Mouse (Mus musculus) gastrocnemius, adult 2 months (tissue): ENCODE measurements around the gene Camta1. TPM values are rescaled to one million over a fixed set of nuclear protein-coding genes. Genes with fewer than 3 reads are reported as not detected.

Experiments
- DNase-seq: peaks from one replicate; pipeline ENCODE4 v3.0.0; 2022
- H3K27ac ChIP-seq: fragments of 200-600 bp; 2 replicates; pipeline ENCODE4 v1.8.1; 2022; ENCODE audit warnings: mild to moderate bottlenecking
- H3K4me3 ChIP-seq: fragments of 200-600 bp; 2 replicates; pipeline ENCODE4 v1.8.1; 2022; ENCODE audit warnings: mild to moderate bottlenecking, moderate library complexity
- CTCF ChIP-seq: fragments of 200-600 bp; IDR thresholded peaks from 2 replicates; pipeline ENCODE4 v1.8.1; 2022; ENCODE audit warnings: antibody characterized with exemption, mild to moderate bottlenecking, moderate library complexity
- intact Hi-C: fragments of 180-260 bp; cut with DNase I; formaldehyde crosslinking; loops from one replicate; pipeline ENCODE4 v1.15.1; 2025
- total RNA-seq, 2 experiments: library from RNA; stranded (reverse); gene quantifications; 2 replicates each; pipeline ENCODE4 v1.2.3; 2021

The Camta1 gene
- total RNA-seq, 2 experiments from 2014 or later, result 95.9 to 126 TPM

DNA sequence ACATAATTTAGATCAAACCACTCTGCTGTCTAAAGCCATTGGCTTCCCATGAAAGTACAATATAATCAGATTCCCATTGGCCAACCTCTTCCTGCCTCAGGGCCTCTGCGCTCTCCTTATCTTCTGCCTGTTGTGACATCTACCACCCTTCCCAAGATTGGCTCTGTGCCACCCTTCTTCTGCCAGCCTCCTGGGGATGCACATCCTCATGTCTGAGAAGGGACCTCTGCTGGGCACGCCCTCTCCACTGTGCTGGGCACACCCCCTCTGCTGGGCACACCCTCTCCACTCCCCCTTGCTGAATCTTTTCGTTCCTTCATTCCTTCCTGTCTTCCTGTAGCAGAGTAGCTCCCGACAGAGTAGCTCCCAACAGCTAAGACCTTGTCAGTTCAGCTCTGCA is 727.9 kb downstream of the Camta1 start:
- intact Hi-C loops, result no loop called here
- H3K27ac ChIP-seq, result 0 out of 2 replicates have a peak overlapping the region, but pooled peaks have one; percentile 69
- no peak for DNase-seq
- TF ChIP-seq CTCF, result no peak
- no peak overlapping the region for H3K4me3 ChIP-seq

- no peak overlapping the region for H3K4me3 ChIP-seq
- DNase-seq, result peak; percentile 90
- intact Hi-C loops, result no loop called here
- H3K27ac ChIP-seq, result peak overlapping the region; percentile 90
- no peak for TF ChIP-seq CTCF
Measured at GRCm38 (mm10) chr4:151132493-151132892, 729.2 kb downstream of the Camta1 start.

DNA sequence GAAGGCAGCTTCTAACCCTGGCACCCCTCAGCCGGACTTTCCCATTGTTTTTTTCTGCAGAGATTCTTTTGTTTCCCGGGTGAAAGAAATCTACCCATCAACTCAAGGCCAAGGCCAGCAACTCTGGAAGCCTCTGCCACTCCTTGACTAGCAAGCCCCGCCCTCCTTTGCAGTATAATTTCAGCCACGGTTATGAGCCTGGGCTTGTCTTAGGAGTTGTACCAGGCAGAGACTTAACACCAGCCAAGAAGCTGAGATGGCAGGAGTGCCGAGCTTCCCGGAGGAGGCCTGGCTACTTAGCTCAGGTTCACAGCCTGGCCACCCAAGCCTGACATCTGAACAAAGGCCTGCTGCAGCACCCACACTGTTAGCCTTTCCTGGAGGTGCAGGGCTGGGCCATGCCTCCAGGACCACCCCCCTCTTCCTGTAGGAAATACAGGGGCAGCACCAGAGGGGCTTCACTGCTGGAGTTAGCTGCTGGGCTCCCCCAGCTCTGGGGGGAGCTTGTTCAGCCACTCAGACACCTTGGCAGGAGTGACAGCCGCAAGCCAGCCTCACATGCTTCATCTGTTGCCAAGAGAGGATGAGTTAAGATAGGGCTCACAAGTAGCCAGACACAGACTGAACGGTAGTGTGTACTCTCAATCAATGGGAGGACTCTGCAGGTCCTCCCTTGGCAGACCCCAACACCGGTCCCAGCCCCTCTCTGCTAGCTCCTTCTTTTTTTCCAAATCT is 730.8 kb downstream of the Camta1 start:
- intact Hi-C loops, result no loop called here
- H3K27ac ChIP-seq, result peak overlapping the region; percentile 90
- peak; percentile 63 for DNase-seq
- H3K4me3 ChIP-seq, result no peak overlapping the region
- TF ChIP-seq CTCF, result no peak

DNA sequence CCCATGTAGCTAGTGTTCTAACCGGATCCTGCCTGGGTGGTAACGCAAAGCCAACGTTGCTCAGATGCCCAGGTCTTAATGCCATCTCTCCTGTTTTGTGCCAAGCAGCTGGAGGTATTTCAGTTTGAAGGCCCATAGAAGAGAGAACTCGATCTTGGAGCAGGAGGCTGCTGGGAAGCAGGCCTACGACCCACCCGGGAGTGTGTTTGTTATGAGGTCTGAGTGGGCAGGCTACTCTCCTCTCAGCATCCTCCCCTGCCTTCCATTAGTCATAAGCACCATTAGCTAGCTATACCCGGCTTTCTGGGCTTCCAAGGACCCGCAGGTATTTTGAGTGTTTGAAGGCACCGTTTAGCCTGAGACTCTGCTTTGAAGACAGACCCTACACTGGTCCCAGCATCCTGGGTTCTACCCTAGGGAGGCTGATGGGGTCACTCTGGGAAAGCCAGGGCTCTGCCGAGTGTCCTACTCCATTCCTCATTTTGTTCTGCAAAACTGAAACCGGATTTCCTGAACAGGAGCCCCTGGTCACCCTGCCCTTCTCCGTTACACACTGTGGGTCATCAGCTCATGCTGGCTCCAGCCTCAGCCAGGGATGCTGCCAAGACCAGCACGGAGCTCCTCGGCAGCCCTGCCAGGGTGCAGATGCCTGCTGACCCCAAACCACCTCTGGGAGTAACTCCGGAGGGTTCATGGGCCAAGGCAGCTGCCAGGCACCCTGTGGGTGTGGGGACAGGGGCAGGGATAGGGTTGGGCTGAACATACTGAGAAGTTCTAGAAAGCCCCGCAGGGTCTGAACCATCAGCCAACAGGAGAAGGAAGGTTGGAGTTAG is 731.7 kb downstream of the Camta1 start:
- Histone ChIP-seq H3K4me3 (peak overlapping the region; percentile 76), H3K27ac (peak overlapping the region; percentile 90)
- DNase-seq, result peak; percentile 93
- intact Hi-C loops, result loop anchor here (2.0 kb wide), 2 partner anchors 23 to 31 kb away; no protein-coding TSS in a partner anchor
- no peak for TF ChIP-seq CTCF

GRCm38 (mm10) chr4:151128641-151129541 is 732.8 kb downstream of the Camta1 start:
- intact Hi-C loops, result loop anchor here (2.0 kb wide), 2 partner anchors 22 to 30 kb away; no protein-coding TSS in a partner anchor
- TF ChIP-seq CTCF, result peak; percentile 36; the same call in 1 of the 2 replicates
- Histone ChIP-seq H3K27ac (peak overlapping the region; percentile 90), H3K4me3 (peak overlapping the region; percentile 76)
- DNase-seq, result peak; percentile 48

DNA sequence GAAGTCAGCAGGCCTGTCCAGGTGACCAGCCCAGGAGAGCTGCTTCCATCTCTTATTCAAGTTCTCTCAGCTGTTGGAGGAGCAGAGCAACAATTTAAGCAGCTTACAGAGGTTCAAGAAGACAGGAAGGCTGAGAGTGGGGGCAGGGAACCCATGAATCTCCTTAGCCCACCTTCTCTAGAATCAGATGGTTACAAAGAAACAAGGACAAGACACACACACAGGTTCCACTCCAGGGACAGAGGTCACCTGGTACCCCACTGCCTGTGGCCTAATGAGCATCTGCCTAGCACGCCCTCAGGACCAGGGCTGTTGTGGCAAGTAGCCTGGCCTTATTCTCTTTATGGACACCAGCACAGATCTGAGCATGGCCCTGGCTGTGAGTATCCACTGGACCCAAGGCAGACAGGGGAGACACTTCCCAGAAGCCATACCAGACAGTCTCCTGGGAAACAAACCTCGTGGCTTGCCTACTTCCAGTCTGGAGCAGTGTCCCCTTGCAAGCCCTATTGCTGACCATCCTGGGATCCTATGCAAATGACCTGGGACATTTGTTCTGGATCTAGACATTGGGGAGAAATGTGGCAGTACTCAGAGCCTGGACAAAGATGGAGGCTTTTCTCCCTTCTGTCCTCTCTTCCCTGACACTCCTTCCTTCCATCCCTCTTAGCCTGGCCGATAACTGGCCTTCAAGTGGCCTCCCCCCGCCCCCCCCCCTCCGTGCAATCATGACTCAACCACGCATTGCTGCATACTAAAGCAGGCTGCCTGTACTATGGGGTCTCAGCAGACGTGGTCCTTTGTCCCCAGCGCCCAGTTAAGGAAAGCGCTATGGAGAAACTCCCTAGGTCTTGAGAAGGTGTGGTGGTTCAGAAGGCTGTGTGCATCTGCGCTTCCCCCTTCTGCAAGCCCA is 733.8 kb downstream of the Camta1 start:
- peak overlapping the region; percentile 76 for H3K4me3 ChIP-seq
- TF ChIP-seq CTCF, result no peak
- no peak for DNase-seq
- intact Hi-C loops, result loop anchor here (2.0 kb wide), 2 partner anchors 21 to 29 kb away; no protein-coding TSS in a partner anchor
- peak overlapping the region; percentile 90 for H3K27ac ChIP-seq

DNA sequence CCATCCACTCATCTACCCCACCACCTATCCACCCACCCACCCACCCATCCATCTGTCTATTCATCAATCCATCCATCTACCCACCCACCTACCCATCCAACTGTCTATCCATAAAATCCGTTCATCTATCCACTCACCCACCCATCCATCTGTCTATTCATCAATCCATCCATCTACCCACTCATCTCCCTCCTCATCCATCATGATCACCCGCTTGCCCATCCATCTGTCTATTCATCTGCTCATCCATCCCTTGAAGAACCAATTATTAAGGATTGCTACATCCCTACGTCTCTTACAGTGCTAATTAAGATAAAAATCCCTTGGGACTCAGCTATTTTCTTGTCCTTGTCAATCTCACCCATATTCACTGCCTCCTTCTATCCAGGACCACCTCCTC is 742.8 kb downstream of the Camta1 start:
- Histone ChIP-seq H3K27ac (no peak overlapping the region), H3K4me3 (no peak overlapping the region)
- TF ChIP-seq CTCF, result no peak
- DNase-seq, result no peak
- intact Hi-C loops, result no loop called here

DNA sequence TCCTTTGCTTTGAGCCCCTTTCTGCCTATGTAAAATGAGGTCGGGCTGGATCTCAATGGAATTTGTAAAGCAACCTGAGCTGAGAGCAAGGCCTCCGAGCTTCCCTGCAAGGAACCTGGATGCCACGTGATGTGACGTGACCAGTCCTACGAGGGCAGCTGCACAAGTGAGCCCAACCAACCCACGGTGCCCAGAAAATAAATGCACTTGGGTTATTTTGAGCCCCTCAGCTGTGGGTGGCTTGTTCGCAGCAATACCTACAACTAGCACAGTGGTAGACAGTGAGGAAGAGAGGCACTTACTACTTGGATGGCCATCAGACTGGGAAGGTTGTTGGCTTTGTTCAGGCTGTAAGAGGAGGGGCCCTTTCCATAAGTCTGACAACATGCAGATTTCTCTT is 747.1 kb downstream of the Camta1 start:
- intact Hi-C loops, result no loop called here
- H3K27ac ChIP-seq, result no peak overlapping the region
- no peak for DNase-seq
- H3K4me3 ChIP-seq, result no peak overlapping the region
- no peak for TF ChIP-seq CTCF

DNA sequence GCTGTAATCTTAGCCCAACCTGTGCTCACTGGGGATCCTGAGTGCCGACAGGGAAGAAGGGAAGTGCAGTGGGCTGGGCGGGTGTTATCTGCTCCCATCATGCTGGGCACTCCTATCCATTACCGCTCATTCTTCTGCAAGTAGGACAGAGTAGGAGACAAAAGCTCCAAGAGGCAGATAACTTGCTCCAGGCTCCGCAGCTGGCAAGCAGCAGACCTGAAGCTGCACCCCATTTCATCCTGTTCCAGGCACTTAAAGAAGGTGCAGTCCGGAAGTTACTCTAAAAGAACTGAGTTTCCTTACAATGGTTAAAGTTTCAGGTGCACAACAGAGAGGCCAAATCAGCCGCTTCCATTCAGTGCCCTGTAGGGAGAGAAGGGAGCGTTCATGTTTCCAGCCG is 750.5 kb downstream of the Camta1 start:
- Histone ChIP-seq H3K27ac (no peak overlapping the region), H3K4me3 (no peak overlapping the region)
- no peak for DNase-seq
- intact Hi-C loops, result no loop called here
- no peak for TF ChIP-seq CTCF

- intact Hi-C loops, result no loop called here
- TF ChIP-seq CTCF, result no peak
- peak overlapping the region; percentile 49; the same call in 1 of the 2 replicates for H3K27ac ChIP-seq
- no peak for DNase-seq
- peak overlapping the region; percentile 88 for H3K4me3 ChIP-seq
Measured at GRCm38 (mm10) chr4:151108834-151109241, 752.8 kb downstream of the Camta1 start.
